Mouse (Mus musculus) limb, embryonic 14.5 days (tissue): ENCODE measurements around the gene Serpinb6c. TPM values are rescaled to one million over a fixed set of nuclear protein-coding genes. Genes with fewer than 3 reads are reported as not detected.

Experiments
- ATAC-seq: fragments of 200-750 bp; cut with Nextera tagmentation; 2 replicates; pipeline ENCODE4 v1.8.0; 2017; ENCODE audit warnings: low read depth, moderate number of reproducible peaks, moderate TSS enrichment; ENCODE audit not compliant: low FRiP score
- DNase-seq: peaks from one replicate; pipeline ENCODE4 v3.0.0-alpha.2; 2015; ENCODE audit warnings: low spot score
- H3K27ac ChIP-seq: fragments of 300-500 bp; sonication (generic); replicated peaks from 2 replicates; pipeline ENCODE4 v1.5.1; 2014; ENCODE audit warnings: low read depth, mild to moderate bottlenecking, low read length, moderate library complexity, mixed read lengths
- H3K27me3 ChIP-seq: fragments of 300-500 bp; sonication (generic); 2 replicates; pipeline ENCODE4 v1.6.1; 2014; ENCODE audit warnings: low read length, mixed read lengths; ENCODE audit not compliant: control insufficient read depth, insufficient read depth
- H3K36me3 ChIP-seq: fragments of 300-500 bp; sonication (generic); 2 replicates; pipeline ENCODE4 v1.6.1; 2014; ENCODE audit warnings: mild to moderate bottlenecking, low read length, moderate library complexity, mixed read lengths; ENCODE audit not compliant: control insufficient read depth, insufficient read depth
- H3K4me1 ChIP-seq: fragments of 300-500 bp; sonication (generic); 2 replicates; pipeline ENCODE4 v1.6.1; 2014; ENCODE audit warnings: antibody characterized with exemption, low read length, mixed read lengths; ENCODE audit not compliant: control insufficient read depth, insufficient read depth
- H3K4me2 ChIP-seq: fragments of 300-500 bp; sonication (generic); replicated peaks from 2 replicates; pipeline ENCODE4 v1.6.1; 2014; ENCODE audit warnings: low read depth, mild to moderate bottlenecking, low read length, moderate library complexity; ENCODE audit not compliant: severe bottlenecking
- H3K4me3 ChIP-seq: fragments of 300-500 bp; sonication (generic); replicated peaks from 2 replicates; pipeline ENCODE4 v1.5.1; 2014; ENCODE audit warnings: low read length
- H3K9ac ChIP-seq: fragments of 300-500 bp; sonication (generic); 2 replicates; pipeline ENCODE4 v1.6.1; 2014; ENCODE audit warnings: mild to moderate bottlenecking, low read depth, low read length, moderate library complexity; ENCODE audit not compliant: severe bottlenecking
- H3K9me3 ChIP-seq: fragments of 300-500 bp; sonication (generic); 2 replicates; pipeline ENCODE4 v1.6.1; 2016; ENCODE audit warnings: low read length; ENCODE audit not compliant: control insufficient read depth
- POLR2A ChIP-seq: fragments of 200-500 bp; IDR thresholded peaks from 2 replicates; pipeline ENCODE4 v1.8.0; 2012; ENCODE audit warnings: inconsistent platforms, mild to moderate bottlenecking, moderate library complexity, borderline replicate concordance; ENCODE audit not compliant: insufficient read depth, insufficient read length; ENCODE audit errors: extremely low read depth
- WGBS: fragments of 180-500 bp; shearing (Covaris S2); extraction: QIAGEN DNeasy Blood & Tissue Kit; methylation state at CpG from one replicate; pipeline ENCODE4 v1.1.7; 2014; 5-methylcytosine and 5-hydroxymethylcytosine counted together
- polyA plus RNA-seq, 2 experiments: library from polyadenylated mRNA; depleted of rRNA in 1 of 2; stranded (reverse) in 1 of 2; unstranded in 1 of 2; fragments of >200 nt; fragmentation: Nextera tagmentation in 1 of 2; extraction: Ambion mirVana in 1 of 2; gene quantifications; 2 replicates each; pipeline versions ENCODE4 v1.2.1 to v1.2.3; 2012 to 2014

Serpinb6c gene
- polyA plus RNA-seq, 2 experiments: 0.25 to 0.80 TPM

DNA sequence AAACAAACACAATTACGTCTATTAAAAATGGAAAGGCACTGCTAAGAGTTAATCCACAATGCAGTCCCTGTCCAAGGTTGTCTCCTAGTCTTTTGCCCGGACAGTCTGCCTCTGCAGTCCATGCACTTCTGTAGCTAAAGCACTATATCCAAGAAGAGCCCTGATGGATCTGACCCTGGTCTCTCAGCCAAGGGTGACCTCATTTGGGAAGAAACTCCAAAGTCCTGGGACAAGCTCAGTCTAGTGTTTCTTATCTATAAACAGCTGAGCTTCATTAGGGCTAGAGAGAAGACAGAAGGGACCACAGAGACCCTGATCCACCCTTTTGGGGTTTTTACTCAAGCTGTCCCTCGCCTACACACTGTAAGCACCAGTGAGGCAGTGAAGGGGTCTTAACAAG, 25.4 kb upstream of the Serpinb6c start:
- H3K36me3 ChIP-seq: peaks cover 13% of the 10 kb centered on the region
- H3K4me1 ChIP-seq: no peaks in the 10 kb centered on the region
- no peak overlapping the region for H3K9ac ChIP-seq
- TF ChIP-seq POLR2A: no peak
- H3K9me3 ChIP-seq: no peaks in the 10 kb centered on the region
- H3K27ac ChIP-seq: no peak overlapping the region
- H3K4me2 ChIP-seq: no peak overlapping the region
- WGBS: 84% methylated on average over 3 of the region's 3 CpGs
- no peak overlapping the region for H3K4me3 ChIP-seq
- ATAC-seq (no peak), DNase-seq (no peak)
- H3K27me3 ChIP-seq: no peaks in the 10 kb centered on the region

DNA sequence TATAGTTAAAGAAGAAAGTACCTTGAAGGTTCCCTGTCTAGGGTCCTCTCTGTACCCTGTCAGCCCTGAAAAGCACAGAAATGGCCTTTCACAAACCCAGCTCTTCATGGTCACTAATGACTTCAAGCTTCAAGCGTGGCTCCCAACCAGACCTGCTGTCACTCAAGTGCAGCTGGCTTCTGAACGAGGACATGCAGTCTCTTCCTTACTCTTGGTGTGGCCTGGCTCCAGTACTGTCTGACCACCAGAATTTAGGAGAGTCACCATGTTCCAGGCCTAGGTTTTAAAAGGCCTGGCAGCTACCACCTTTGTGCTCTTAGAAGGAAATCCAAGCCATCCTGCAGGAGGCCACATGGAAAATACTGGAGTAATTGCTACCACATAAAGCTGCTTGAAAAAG, 24.8 kb upstream of the Serpinb6c start:
- 79% methylated on average over 2 of the region's 2 CpGs for WGBS
- Histone ChIP-seq H3K4me3 (no peak overlapping the region), H3K9me3 (no peaks in the 10 kb centered on the region), H3K36me3 (peaks cover 15% of the 10 kb centered on the region), H3K27me3 (no peaks in the 10 kb centered on the region), H3K9ac (no peak overlapping the region), H3K4me1 (no peaks in the 10 kb centered on the region), H3K4me2 (no peak overlapping the region), H3K27ac (no peak overlapping the region)
- no peak for DNase-seq
- no peak for ATAC-seq
- TF ChIP-seq POLR2A: no peak

DNA sequence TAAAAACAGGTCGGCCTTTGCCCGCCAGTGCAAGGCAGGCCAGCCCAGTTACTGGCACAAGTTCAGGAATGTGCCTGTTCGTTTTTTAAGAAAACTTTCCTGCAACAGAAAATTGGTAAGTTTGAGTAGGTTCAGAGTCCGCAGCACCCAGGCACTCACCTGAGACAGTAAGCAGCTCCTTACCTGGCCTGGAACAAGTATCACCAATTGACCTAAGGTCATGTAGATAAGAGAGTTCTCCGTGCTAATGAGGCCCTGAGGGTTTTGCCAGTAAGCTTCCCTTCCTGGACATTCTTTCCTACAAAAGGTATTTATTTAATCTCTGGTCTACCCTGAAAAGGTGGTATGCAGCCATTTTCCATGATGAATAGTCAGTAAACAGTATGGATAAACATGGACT, 16.2 kb upstream of the Serpinb6c start:
- H3K27ac ChIP-seq: no peak overlapping the region
- ATAC-seq (no peak), DNase-seq (no peak)
- no peaks in the 10 kb centered on the region for H3K4me1 ChIP-seq
- H3K9me3 ChIP-seq: no peaks in the 10 kb centered on the region
- H3K36me3 ChIP-seq: peaks cover 34% of the 10 kb centered on the region
- H3K27me3 ChIP-seq: no peaks in the 10 kb centered on the region
- no peak for TF ChIP-seq POLR2A
- H3K9ac ChIP-seq: no peak overlapping the region
- 83% methylated on average over 5 of the region's 5 CpGs for WGBS
- H3K4me2 ChIP-seq: no peak overlapping the region
- no peak overlapping the region for H3K4me3 ChIP-seq

DNA sequence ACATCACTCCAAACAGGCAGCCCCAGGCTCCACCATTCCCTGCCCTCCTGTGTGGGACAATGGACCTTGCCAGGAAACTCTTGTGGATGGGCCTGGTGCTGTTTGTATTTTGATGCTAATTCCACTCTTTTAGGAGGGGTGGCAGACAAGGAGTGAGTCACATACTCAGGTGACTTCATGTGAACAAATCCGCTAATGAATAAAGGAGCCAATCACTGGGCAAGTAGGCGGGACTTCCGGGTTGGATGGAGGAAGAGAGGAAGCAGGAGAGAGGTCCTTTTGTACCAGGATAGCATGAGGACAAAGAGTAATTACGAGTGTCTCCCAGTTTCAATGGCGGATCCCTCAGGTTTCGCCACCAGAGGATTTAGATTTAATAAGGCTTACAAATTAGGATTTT, 15.5 kb upstream of the Serpinb6c start:
- Histone ChIP-seq H3K27ac (no peak overlapping the region), H3K27me3 (no peaks in the 10 kb centered on the region), H3K4me1 (no peaks in the 10 kb centered on the region), H3K4me3 (no peak overlapping the region), H3K36me3 (peaks cover 33% of the 10 kb centered on the region), H3K9me3 (no peaks in the 10 kb centered on the region), H3K9ac (no peak overlapping the region), H3K4me2 (no peak overlapping the region)
- TF ChIP-seq POLR2A: no peak
- 92% methylated on average over 6 of the region's 6 CpGs for WGBS
- no peak for DNase-seq
- ATAC-seq: no peak

GRCm38 (mm10) chr13:33906821-33907220, 1.3 kb upstream of the Serpinb6c start:
- H3K4me2 ChIP-seq: no peak overlapping the region
- H3K9ac ChIP-seq: no peak overlapping the region
- DNase-seq (no peak), ATAC-seq (no peak)
- WGBS: 73% methylated on average over 3 of the region's 3 CpGs
- H3K27ac ChIP-seq: no peak overlapping the region
- H3K36me3 ChIP-seq: no peaks in the 10 kb centered on the region
- H3K4me1 ChIP-seq: no peaks in the 10 kb centered on the region
- H3K4me3 ChIP-seq: no peak overlapping the region
- H3K27me3 ChIP-seq: no peaks in the 10 kb centered on the region
- TF ChIP-seq POLR2A: no peak
- H3K9me3 ChIP-seq: no peaks in the 10 kb centered on the region

DNA sequence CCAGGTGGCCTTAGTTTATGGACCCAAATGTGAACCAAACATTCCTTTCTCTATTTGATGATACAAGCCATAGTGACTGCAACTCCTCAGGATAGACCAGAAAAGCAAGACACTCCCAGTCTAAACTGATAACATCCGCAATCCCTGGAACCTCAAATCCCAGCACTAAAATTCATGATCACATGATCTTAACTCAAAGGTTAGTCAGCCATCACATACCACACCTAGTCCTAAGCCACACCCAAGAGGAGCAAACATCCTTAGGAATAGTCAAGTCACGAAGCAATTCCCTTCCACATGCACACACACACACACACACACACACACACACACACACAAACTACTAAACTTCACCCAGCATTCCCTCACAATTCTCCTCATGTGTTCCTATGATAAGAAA, 2.2 kb downstream of the Serpinb6c start:
- DNase-seq (no peak), ATAC-seq (no peak)
- no peak overlapping the region for H3K4me3 ChIP-seq
- H3K27ac ChIP-seq: no peak overlapping the region
- H3K9ac ChIP-seq: no peak overlapping the region
- no peaks in the 10 kb centered on the region for H3K9me3 ChIP-seq
- H3K27me3 ChIP-seq: no peaks in the 10 kb centered on the region
- H3K4me1 ChIP-seq: no peaks in the 10 kb centered on the region
- no peak overlapping the region for H3K4me2 ChIP-seq
- no peak for TF ChIP-seq POLR2A
- no peaks in the 10 kb centered on the region for H3K36me3 ChIP-seq
- 86% methylated on average over 2 of the region's 2 CpGs for WGBS
